Mouse (Mus musculus) liver, embryonic 14.5 days (tissue): ENCODE measurements at regions not wholly inside any gene's neighbourhood (a gene's known extent, or its start where the extent isn't known, plus 50 kb on each side); places are given as distances from the start of the nearest gene placed in this dataset.

Source experiments
- CTCF ChIP-seq: IDR thresholded peaks from 2 replicates; pipeline ENCODE4 v1.5.1; 2016; ENCODE audit warnings: antibody characterized with exemption, low read depth, control low read depth
- EP300 ChIP-seq: IDR thresholded peaks from 2 replicates; pipeline ENCODE4 v1.6.1; 2016; ENCODE audit warnings: antibody characterized with exemption, low read depth

DNA sequence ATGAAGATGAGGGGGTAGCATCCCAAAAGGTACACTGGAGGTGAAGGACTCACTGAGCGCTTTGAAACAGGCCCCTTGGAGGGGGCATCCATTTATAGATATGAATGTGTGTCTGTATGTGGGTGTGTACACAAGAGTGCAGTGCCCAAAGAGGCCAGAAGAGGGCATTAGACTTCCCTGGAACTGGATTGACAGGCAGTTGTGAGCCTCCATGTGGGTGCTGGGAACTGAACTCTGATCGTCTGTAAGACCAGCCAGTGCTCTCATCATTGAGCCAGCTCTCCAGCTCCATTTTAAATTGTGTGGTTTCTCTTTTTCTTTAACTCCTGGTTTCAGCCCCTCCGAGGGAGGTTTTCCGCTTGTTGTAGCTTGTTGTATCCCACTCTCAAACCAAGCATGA lies 67.6 kb upstream of the 1700021F07Rik start:
- no peak for TF ChIP-seq CTCF
- no peak for TF ChIP-seq EP300
